ENCODE assay signal across 23 mouse cellular contexts in the genomic region with DNA sequence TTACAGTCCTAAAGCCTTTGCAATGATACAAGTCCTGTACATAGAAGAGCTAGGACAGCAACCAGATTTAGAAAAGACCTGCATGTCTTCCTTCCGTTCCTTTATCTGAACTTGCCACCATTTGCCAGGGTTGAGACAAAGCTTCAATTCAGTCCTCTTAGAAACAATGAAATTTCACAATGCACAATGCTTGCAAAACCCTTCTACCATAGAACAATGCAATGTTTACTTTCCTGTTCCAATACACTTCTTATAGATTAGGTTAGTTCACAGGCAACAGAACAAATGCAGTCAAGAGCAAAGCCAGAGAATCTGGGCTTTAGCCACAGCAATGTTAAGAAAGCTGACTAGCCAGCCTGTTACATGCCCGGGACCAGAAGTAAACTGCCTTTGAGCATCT. TPM values are rescaled to one million over a fixed set of nuclear protein-coding genes. Genes with fewer than 3 reads are reported as not detected.
"Had no signal": no experiment of that assay in that cellular context is flagged by ENCODE, and none has a peak within 500 bp of the region (broad histone marks: within the 10 kb centered on the region; RNA-seq: fewer than 3 reads in every experiment).

No protein-coding gene starts in this region.

- ATAC-seq: liver, postnatal 0 days; midbrain, embryonic 16.5 days had no signal

- DNase-seq: liver, embryonic 13.5 days; liver, postnatal 0 days; lung, embryonic 14.5 days; midbrain, embryonic 14.5 days; retina, postnatal 1 day; right cerebral cortex, adult 18-20 months; right cerebral cortex, postnatal 25 days; right cerebral cortex, postnatal 4 days; spleen, adult 18-20 months; thymus, adult 2 months; thymus, postnatal 25 days; thymus, postnatal 4 days had no signal

- H3K4me3 ChIP-seq: liver, embryonic 13.5 days; liver, embryonic 15.5 days; megakaryocyte, embryonic 14.5 days; myocyte; neural tube, embryonic 13.5 days; neural tube, embryonic 15.5 days had no signal

- H3K9ac ChIP-seq: liver, embryonic 13.5 days; liver, embryonic 15.5 days; liver, postnatal 0 days; lung, embryonic 14.5 days; neural tube, embryonic 13.5 days; neural tube, embryonic 15.5 days had no signal

- H3K9me3 ChIP-seq: liver, embryonic 13.5 days; liver, embryonic 15.5 days; megakaryocyte, embryonic 14.5 days; neural tube, embryonic 13.5 days; neural tube, embryonic 15.5 days had no signal

- H3K4me2 ChIP-seq: liver, embryonic 11.5 days; liver, embryonic 13.5 days; liver, embryonic 15.5 days; lung, embryonic 14.5 days; midbrain, embryonic 11.5 days; neural tube, embryonic 13.5 days; neural tube, embryonic 15.5 days had no signal

- H3K36me3 ChIP-seq: liver, embryonic 13.5 days; liver, embryonic 15.5 days; neural tube, embryonic 13.5 days; neural tube, embryonic 15.5 days had no signal

- H3K27ac ChIP-seq: liver, embryonic 13.5 days; liver, embryonic 15.5 days; macrophage; neural tube, embryonic 13.5 days; neural tube, embryonic 15.5 days had no signal

- H3K4me1 ChIP-seq: liver, embryonic 13.5 days; liver, embryonic 15.5 days; megakaryocyte, embryonic 14.5 days; neural tube, embryonic 13.5 days; neural tube, embryonic 15.5 days had no signal

- H3K27me3 ChIP-seq: liver, embryonic 13.5 days; liver, embryonic 15.5 days; megakaryocyte, embryonic 14.5 days; neural tube, embryonic 13.5 days; neural tube, embryonic 15.5 days had no signal

RNA-seq across cellular contexts. Expression of a gene that starts 9.0 kb away (rescaled TPM):
- polyA plus RNA-seq: liver, embryonic 11.5 days; liver, postnatal 0 days; macrophage; midbrain, embryonic 11.5 days; midbrain, embryonic 14.5 days; midbrain, embryonic 16.5 days; neural tube, embryonic 11.5 days; neural tube, embryonic 13.5 days; neural tube, embryonic 15.5 days; thymus, adult 2 months; urinary bladder, adult 2 months had no signal
